Mouse (Mus musculus) small intestine, adult 2 months (tissue): ENCODE results near the gene Ptpn18. TPM values are rescaled to one million over a fixed set of nuclear protein-coding genes. Genes with fewer than 3 reads are reported as not detected.

Experiments
- H3K27ac ChIP-seq: fragments of 200-500 bp; 2 replicates; pipeline ENCODE4 v1.5.1; 2012; ENCODE audit warnings: low read depth, low read length, control low read depth, inconsistent platforms; ENCODE audit not compliant: insufficient read depth
- H3K27me3 ChIP-seq: fragments of 200-500 bp; 2 replicates; pipeline ENCODE4 v1.6.1; 2012; ENCODE audit warnings: mild to moderate bottlenecking, moderate library complexity, low read length, inconsistent platforms; ENCODE audit not compliant: control insufficient read depth, insufficient read depth
- H3K36me3 ChIP-seq: fragments of 200-500 bp; 2 replicates; pipeline ENCODE4 v1.6.1; 2012; ENCODE audit warnings: mild to moderate bottlenecking, low read length, control low read depth, inconsistent platforms; ENCODE audit not compliant: control insufficient read depth, insufficient read depth
- H3K4me1 ChIP-seq: fragments of 200-500 bp; 2 replicates; pipeline ENCODE4 v1.6.1; 2012; ENCODE audit warnings: low read length, inconsistent platforms, mixed read lengths; ENCODE audit not compliant: control insufficient read depth, insufficient read depth, insufficient read length
- H3K4me3 ChIP-seq: fragments of 200-500 bp; 2 replicates; pipeline ENCODE4 v1.5.1; 2012; ENCODE audit warnings: low read depth, mild to moderate bottlenecking, control low read depth, inconsistent platforms, low read length, moderate library complexity
- CTCF ChIP-seq: fragments of 200-500 bp; IDR thresholded peaks from 2 replicates; pipeline ENCODE4 v1.5.1; 2012; ENCODE audit warnings: low read depth, mild to moderate bottlenecking, control low read depth, inconsistent platforms, low read length, moderate library complexity, mixed read lengths; ENCODE audit not compliant: insufficient replicate concordance, insufficient read length; ENCODE audit errors: extremely low read depth
- POLR2A ChIP-seq: fragments of 200-500 bp; IDR thresholded peaks from 2 replicates; pipeline ENCODE4 v1.6.1; 2012; ENCODE audit warnings: low read depth, mild to moderate bottlenecking, control low read depth, inconsistent platforms, low read length, moderate library complexity
- WGBS: fragments of 180-500 bp; shearing (Covaris S2); methylation state at CpG from one replicate; pipeline ENCODE4 v1.1.7; 2018; 5-methylcytosine and 5-hydroxymethylcytosine counted together
- polyA plus RNA-seq: library from polyadenylated mRNA; depleted of rRNA; stranded (reverse); fragments of >200 nt; gene quantifications from 2 replicates; pipeline ENCODE4 v1.2.3, GENCODE M21; 2012

The Ptpn18 gene
- polyA plus RNA-seq, 1 experiment: 351 TPM

GRCm38 (mm10) chr1:34464310-34464817 is 4.8 kb downstream of the Ptpn18 start:
- Histone ChIP-seq H3K4me3 (no peak overlapping the region), H3K27me3 (no peaks in the 10 kb centered on the region), H3K4me1 (no peaks in the 10 kb centered on the region; the same call in 1 of the 2 replicates), H3K36me3 (no peaks in the 10 kb centered on the region), H3K27ac (peak overlapping the region; percentile 47)
- no peak for TF ChIP-seq POLR2A
- no peak for TF ChIP-seq CTCF
- whole genome bisulfite sequencing: 86% methylated on average over 8 of the region's 8 CpGs

GRCm38 (mm10) chr1:34465445-34465844 is 5.9 kb downstream of the Ptpn18 start:
- Histone ChIP-seq H3K27me3 (no peaks in the 10 kb centered on the region), H3K4me3 (no peak overlapping the region), H3K27ac (no peak overlapping the region), H3K36me3 (no peaks in the 10 kb centered on the region), H3K4me1 (no peaks in the 10 kb centered on the region; the same call in 1 of the 2 replicates)
- WGBS: 69% methylated on average over 6 of the region's 6 CpGs
- TF ChIP-seq CTCF: no peak

GRCm38 (mm10) chr1:34468051-34468450 is 8.5 kb downstream of the Ptpn18 start:
- no peak for TF ChIP-seq CTCF
- no peak for TF ChIP-seq POLR2A
- Histone ChIP-seq H3K27ac (no peak overlapping the region), H3K4me3 (no peak overlapping the region), H3K4me1 (peaks cover 2% of the 10 kb centered on the region), H3K36me3 (no peaks in the 10 kb centered on the region), H3K27me3 (no peaks in the 10 kb centered on the region)
- 81% methylated on average over 3 of the region's 3 CpGs for WGBS

GRCm38 (mm10) chr1:34468500-34468899 is 8.9 kb downstream of the Ptpn18 start:
- TF ChIP-seq POLR2A (no peak), CTCF (no peak)

GRCm38 (mm10) chr1:34469801-34470200 is 10.2 kb downstream of the Ptpn18 start:
- TF ChIP-seq POLR2A: no peak
- TF ChIP-seq CTCF: no peak
- Histone ChIP-seq H3K4me1 (peaks cover 2% of the 10 kb centered on the region), H3K4me3 (no peak overlapping the region), H3K27ac (no peak overlapping the region), H3K36me3 (no peaks in the 10 kb centered on the region), H3K27me3 (no peaks in the 10 kb centered on the region)
- 82% methylated on average over 5 of the region's 5 CpGs for WGBS

More at GRCm38 (mm10) chr1:34468500-34468899, 8.9 kb downstream of the Ptpn18 start:
- 91% methylated on average over 4 of the region's 4 CpGs for WGBS
- Histone ChIP-seq H3K4me1 (peaks cover 2% of the 10 kb centered on the region), H3K27me3 (no peaks in the 10 kb centered on the region), H3K36me3 (no peaks in the 10 kb centered on the region), H3K4me3 (no peak overlapping the region), H3K27ac (no peak overlapping the region)

GRCm38 (mm10) chr1:34472427-34473300 is 13.1 kb downstream of the Ptpn18 start:
- H3K4me3 ChIP-seq: peak overlapping the region; percentile 90
- H3K4me1 ChIP-seq: peaks cover 2% of the 10 kb centered on the region
- TF ChIP-seq POLR2A (peak; percentile 18; the same call in 1 of the 2 replicates), CTCF (no peak)
- 1% methylated on average over 43 of the region's 43 CpGs for WGBS
- H3K27ac ChIP-seq: peak overlapping the region; percentile 79
- H3K27me3 ChIP-seq: no peaks in the 10 kb centered on the region
- no peaks in the 10 kb centered on the region for H3K36me3 ChIP-seq
